Mouse (Mus musculus): ENCODE results near the gene Cry2. TPM values are rescaled to one million over a fixed set of nuclear protein-coding genes. Genes with fewer than 3 reads are reported as not detected.

The Cry2 gene
- polyA plus RNA-seq, 1 experiment from 2014 or later: 47.9 TPM

- no peak for ATAC-seq (ENCODE audit: low FRiP score, low read depth)
- no peak overlapping the region for H3K9ac ChIP-seq
- H3K4me1 ChIP-seq (replicated peaks): peaks cover 86% of the 10 kb centered on the region
- no peak overlapping the region for H3K4me3 ChIP-seq
- no peak overlapping the region for H3K4me2 ChIP-seq
- H3K9me3 ChIP-seq: no peaks in the 10 kb centered on the region
- H3K27me3 ChIP-seq: no peaks in the 10 kb centered on the region
- peaks cover 3% of the 10 kb centered on the region; the same call in 1 of the 2 replicates for H3K36me3 ChIP-seq
- no peak overlapping the region for H3K27ac ChIP-seq (replicated peaks)
- 85% methylated on average over 2 of the region's 2 CpGs for WGBS
Observed at GRCm38 (mm10) chr2:92430089-92430488, 3.8 kb downstream of the Cry2 start.

DNA sequence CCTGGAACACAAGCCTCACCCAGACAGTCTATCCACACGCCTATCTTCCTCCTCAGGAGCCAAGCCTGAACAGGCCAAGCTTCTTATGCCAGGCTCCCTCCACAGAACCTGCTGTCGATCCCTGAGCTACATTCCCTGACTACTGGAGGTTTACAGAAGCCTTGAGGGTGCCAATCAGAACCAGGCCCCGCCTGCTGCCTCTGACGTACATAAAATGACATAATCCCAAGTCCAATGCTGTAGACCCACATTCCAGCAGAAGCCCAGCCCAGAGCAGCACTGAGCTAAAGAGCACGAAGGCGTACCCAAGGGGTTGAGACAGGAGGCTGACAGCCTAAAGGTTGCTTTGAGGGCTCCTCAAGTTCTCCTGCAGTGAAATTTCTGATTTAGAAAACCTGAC, 6.0 kb downstream of the Cry2 start:
- no peak overlapping the region for H3K4me2 ChIP-seq
- no peak overlapping the region for H3K9ac ChIP-seq
- ATAC-seq (ENCODE audit: low FRiP score, low read depth): 0 out of 2 replicates have a peak, but pooled peaks have one; percentile 17
- H3K4me1 ChIP-seq (replicated peaks): peaks cover 96% of the 10 kb centered on the region
- H3K4me3 ChIP-seq: no peak overlapping the region
- no peaks in the 10 kb centered on the region for H3K9me3 ChIP-seq
- no peak overlapping the region for H3K27ac ChIP-seq (replicated peaks)
- no peaks in the 10 kb centered on the region for H3K27me3 ChIP-seq
- 60% methylated on average over 6 of the region's 6 CpGs for WGBS
- H3K36me3 ChIP-seq: peaks cover 17% of the 10 kb centered on the region

GRCm38 (mm10) chr2:92426426-92426825, 7.4 kb downstream of the Cry2 start:
- H3K27ac ChIP-seq (replicated peaks): peak overlapping the region; percentile 83
- H3K36me3 ChIP-seq: peaks cover 31% of the 10 kb centered on the region
- ATAC-seq (ENCODE audit: low FRiP score, low read depth): no peak
- no peaks in the 10 kb centered on the region for H3K27me3 ChIP-seq
- peaks cover 82% of the 10 kb centered on the region for H3K4me1 ChIP-seq (replicated peaks)
- WGBS: 58% methylated on average over 3 of the region's 3 CpGs
- H3K9ac ChIP-seq: no peak overlapping the region
- no peaks in the 10 kb centered on the region for H3K9me3 ChIP-seq
- H3K4me3 ChIP-seq: no peak overlapping the region
- H3K4me2 ChIP-seq: no peak overlapping the region

DNA sequence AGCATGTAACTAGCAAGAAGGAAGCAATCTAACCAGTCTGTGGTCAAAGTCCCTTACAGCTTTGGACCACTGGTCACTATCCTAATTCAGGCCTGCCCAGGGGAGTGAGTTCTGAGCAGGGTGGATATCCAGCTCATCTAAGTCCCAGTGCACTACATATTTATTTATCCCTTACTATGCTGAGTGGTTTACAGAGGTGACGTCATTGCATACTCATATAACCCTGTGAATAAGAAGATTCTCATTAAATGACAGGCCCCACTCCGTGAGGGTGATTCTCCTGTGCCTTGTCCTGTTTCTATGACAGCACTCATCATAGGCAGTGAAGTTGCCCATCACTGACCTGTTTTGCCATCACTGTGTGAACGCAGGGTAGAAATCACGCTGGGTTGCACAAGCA, 8.5 kb downstream of the Cry2 start:
- H3K9me3 ChIP-seq: no peaks in the 10 kb centered on the region
- H3K36me3 ChIP-seq: peaks cover 42% of the 10 kb centered on the region
- peaks cover 71% of the 10 kb centered on the region for H3K4me1 ChIP-seq (replicated peaks)
- H3K9ac ChIP-seq: no peak overlapping the region
- H3K27ac ChIP-seq (replicated peaks): peak overlapping the region; percentile 83
- 61% methylated on average over 4 of the region's 4 CpGs for WGBS
- H3K4me2 ChIP-seq: 0 out of 2 replicates have a peak overlapping the region, but pooled peaks have one; percentile 17
- no peak for ATAC-seq (ENCODE audit: low FRiP score, low read depth)
- H3K27me3 ChIP-seq: no peaks in the 10 kb centered on the region
- no peak overlapping the region for H3K4me3 ChIP-seq

GRCm38 (mm10) chr2:92424462-92425308, 9.2 kb downstream of the Cry2 start:
- H3K27me3 ChIP-seq: no peaks in the 10 kb centered on the region
- no peak overlapping the region for H3K4me3 ChIP-seq
- peak; percentile 76 for ATAC-seq (ENCODE audit: low FRiP score, low read depth)
- peak overlapping the region; percentile 17; the same call in 1 of the 2 replicates for H3K4me2 ChIP-seq
- H3K9me3 ChIP-seq: no peaks in the 10 kb centered on the region
- WGBS: 36% methylated on average over 9 of the region's 9 CpGs
- H3K27ac ChIP-seq (replicated peaks): peak overlapping the region; percentile 83
- peaks cover 49% of the 10 kb centered on the region for H3K36me3 ChIP-seq
- peaks cover 65% of the 10 kb centered on the region for H3K4me1 ChIP-seq (replicated peaks)
- H3K9ac ChIP-seq: no peak overlapping the region

- peak; percentile 55 for ATAC-seq (ENCODE audit: low FRiP score, low read depth)
- Histone ChIP-seq H3K4me3 (no peak overlapping the region), H3K4me2 (no peak overlapping the region), H3K9ac (no peak overlapping the region), H3K27ac (replicated peaks) (peak overlapping the region; percentile 83), H3K4me1 (replicated peaks) (peaks cover 58% of the 10 kb centered on the region), H3K27me3 (no peaks in the 10 kb centered on the region), H3K9me3 (no peaks in the 10 kb centered on the region), H3K36me3 (peaks cover 57% of the 10 kb centered on the region)
- WGBS: 57% methylated on average over 9 of the region's 9 CpGs
Observed at GRCm38 (mm10) chr2:92423702-92424461, 10.0 kb downstream of the Cry2 start.

DNA sequence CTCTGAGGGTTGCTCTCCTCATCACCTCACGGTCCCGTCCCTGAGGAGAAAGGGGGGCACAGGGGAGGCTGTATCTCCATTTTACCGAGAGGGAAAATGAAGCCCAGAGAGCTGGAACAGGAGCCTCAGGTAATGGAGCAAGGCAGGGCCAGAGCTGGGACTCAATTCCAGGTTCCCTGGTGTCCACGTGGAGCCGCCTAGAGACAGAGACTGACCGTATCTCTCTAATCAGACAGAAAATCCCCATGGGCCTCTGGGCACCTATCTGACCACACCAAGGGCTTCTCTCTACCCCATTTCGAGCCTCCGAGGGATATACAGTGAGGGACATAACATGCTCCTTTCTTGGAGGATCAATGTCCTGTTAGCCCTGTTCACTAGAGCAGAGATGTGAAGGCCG, 10.7 kb downstream of the Cry2 start:
- no peak for ATAC-seq (ENCODE audit: low FRiP score, low read depth)
- H3K9ac ChIP-seq: no peak overlapping the region
- peak overlapping the region; percentile 83; the same call in 1 of the 2 replicates for H3K27ac ChIP-seq (replicated peaks)
- 91% methylated on average over 9 of the region's 9 CpGs for WGBS
- no peaks in the 10 kb centered on the region for H3K27me3 ChIP-seq
- H3K4me3 ChIP-seq: no peak overlapping the region
- H3K4me1 ChIP-seq (replicated peaks): peaks cover 51% of the 10 kb centered on the region
- H3K36me3 ChIP-seq: peaks cover 63% of the 10 kb centered on the region
- no peak overlapping the region for H3K4me2 ChIP-seq
- no peaks in the 10 kb centered on the region for H3K9me3 ChIP-seq

DNA sequence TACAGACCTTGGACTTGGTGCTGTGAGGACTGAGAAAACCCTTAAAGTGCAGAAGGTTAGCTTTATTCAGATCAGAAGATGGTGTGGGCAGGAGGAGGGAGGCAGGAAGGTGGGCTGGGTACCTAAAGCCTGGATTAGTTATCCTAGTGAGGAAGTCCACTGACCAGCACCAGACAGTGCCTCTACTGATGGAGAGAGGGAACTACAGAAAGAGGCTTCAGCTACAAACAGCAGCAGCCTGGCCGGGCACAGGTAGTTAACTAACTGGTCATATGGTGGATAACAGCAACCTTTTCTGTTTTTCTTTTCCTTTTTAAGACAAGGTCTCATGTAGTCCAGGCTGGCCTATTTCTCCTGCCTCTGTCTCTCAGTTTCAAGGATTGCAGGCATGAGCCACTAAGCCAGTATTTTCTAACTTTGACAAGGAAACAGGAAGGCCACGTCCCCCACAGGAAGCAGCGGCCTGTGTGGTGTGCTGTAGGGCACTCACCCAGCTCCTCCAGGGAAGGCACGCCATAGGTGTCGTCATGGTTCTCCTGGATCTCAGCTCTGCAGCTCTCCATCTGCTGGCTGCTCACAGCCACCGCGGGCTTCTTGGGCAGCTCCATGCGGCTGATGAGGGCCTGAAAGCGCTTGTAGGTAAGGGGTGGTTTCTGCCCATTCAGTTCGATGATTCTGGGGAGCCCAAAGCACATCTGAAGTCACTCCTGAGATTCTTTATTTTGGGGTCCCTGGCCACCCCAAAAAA, 11.3 kb downstream of the Cry2 start:
- H3K9ac ChIP-seq: no peak overlapping the region
- peaks cover 45% of the 10 kb centered on the region for H3K4me1 ChIP-seq (replicated peaks)
- no peaks in the 10 kb centered on the region for H3K27me3 ChIP-seq
- no peak overlapping the region for H3K4me3 ChIP-seq
- no peak overlapping the region for H3K4me2 ChIP-seq
- H3K36me3 ChIP-seq: peaks cover 68% of the 10 kb centered on the region
- H3K9me3 ChIP-seq: no peaks in the 10 kb centered on the region
- ATAC-seq (ENCODE audit: low FRiP score, low read depth): no peak
- peak overlapping the region; percentile 83; the same call in 1 of the 2 replicates for H3K27ac ChIP-seq (replicated peaks)
- WGBS: 73% methylated on average over 10 of the region's 10 CpGs

DNA sequence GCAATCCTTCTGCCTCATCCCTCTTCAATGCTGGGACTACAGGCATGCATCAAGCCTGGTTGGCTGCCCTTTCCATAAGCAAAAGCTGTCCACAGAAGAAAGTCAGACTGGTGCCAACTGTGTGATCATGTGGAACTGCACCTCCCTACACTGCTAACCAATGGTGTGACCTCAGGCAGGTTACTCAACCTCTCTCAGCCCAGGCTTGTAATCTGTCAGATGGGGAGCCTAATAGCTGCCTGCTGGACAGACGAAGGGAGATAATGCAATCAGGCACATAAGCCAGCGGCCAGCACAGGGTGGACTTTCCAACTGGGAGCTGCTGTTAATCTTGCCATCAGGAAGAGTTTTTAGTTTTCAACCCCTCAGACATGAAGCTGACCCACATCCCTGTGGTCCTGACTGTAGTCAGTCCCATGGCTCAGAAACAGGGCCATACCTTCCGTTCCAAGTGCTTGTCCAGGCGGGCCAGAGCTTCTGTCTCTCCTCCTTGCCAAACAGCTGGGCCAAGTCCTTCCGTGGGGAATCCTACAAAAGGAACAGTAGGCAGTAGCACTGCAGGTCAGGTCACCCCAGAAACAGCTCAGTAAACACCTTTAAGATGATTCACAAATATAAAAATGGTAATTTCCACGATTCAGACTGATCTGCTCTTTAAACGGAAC, 12.0 kb downstream of the Cry2 start:
- peaks cover 71% of the 10 kb centered on the region for H3K36me3 ChIP-seq
- no peak for ATAC-seq (ENCODE audit: low FRiP score, low read depth)
- 95% methylated on average over 7 of the region's 7 CpGs for WGBS
- no peaks in the 10 kb centered on the region for H3K9me3 ChIP-seq
- no peak overlapping the region for H3K4me3 ChIP-seq
- H3K9ac ChIP-seq: no peak overlapping the region
- no peak overlapping the region for H3K27ac ChIP-seq (replicated peaks)
- peaks cover 38% of the 10 kb centered on the region for H3K4me1 ChIP-seq (replicated peaks)
- no peak overlapping the region for H3K4me2 ChIP-seq
- no peaks in the 10 kb centered on the region for H3K27me3 ChIP-seq

- Histone ChIP-seq H3K36me3 (peaks cover 90% of the 10 kb centered on the region), H3K27ac (replicated peaks) (no peak overlapping the region), H3K9me3 (no peaks in the 10 kb centered on the region), H3K9ac (no peak overlapping the region), H3K27me3 (no peaks in the 10 kb centered on the region), H3K4me2 (no peak overlapping the region), H3K4me1 (replicated peaks) (no peaks in the 10 kb centered on the region), H3K4me3 (no peak overlapping the region)
- WGBS: 93% methylated on average over 10 of the region's 10 CpGs
- ATAC-seq (ENCODE audit: low FRiP score, low read depth): no peak
Observed at GRCm38 (mm10) chr2:92411705-92412104, 22.1 kb downstream of the Cry2 start.

DNA sequence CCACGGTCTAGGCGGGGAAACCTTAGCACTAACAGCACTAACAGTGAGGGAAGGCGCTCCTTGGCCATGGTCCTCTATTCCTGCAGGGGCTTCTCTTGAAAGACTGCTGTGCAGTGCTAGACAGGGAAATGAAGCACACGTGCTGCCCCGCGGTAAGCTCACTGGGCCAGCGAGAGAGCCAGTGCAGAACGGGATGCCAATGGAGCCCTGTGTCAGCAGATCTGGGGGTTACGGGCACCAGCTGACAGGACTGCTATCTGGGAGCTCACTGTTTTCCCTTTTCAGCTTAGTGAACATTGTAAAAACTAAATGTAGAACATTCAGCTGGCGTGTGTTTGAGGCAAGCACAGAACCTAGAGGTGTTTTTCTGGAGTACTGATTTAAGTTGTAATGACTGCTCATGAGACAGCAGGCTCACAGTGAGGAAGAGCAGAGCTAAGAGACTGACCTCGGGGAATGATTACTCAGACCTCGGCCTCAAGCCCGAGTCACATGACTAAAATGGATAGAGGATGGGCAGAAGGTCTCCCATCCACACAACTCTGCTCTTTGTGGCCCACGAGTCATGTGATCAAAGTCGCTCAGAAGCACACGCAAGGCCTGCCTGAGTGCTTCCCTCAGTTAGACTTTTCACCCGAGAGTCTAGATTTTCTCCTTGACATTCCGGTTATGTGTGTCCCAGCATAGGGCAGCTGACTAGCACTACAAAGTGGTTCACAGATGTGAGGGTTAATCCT, 25.4 kb downstream of the Cry2 start:
- no peak overlapping the region for H3K27ac ChIP-seq (replicated peaks)
- H3K4me2 ChIP-seq: no peak overlapping the region
- no peak overlapping the region for H3K4me3 ChIP-seq
- ATAC-seq (ENCODE audit: low FRiP score, low read depth): no peak
- H3K27me3 ChIP-seq: no peaks in the 10 kb centered on the region
- peaks cover 78% of the 10 kb centered on the region for H3K36me3 ChIP-seq
- no peak overlapping the region for H3K9ac ChIP-seq
- no peaks in the 10 kb centered on the region for H3K9me3 ChIP-seq
- H3K4me1 ChIP-seq (replicated peaks): peaks cover 9% of the 10 kb centered on the region
- WGBS: 88% methylated on average over 18 of the region's 18 CpGs
